Mouse (Mus musculus): ENCODE measurements around the gene Plod1.

GRCm38 (mm10) chr4:147957141-147957540, 20.6 kb upstream of the Plod1 start:
- no peak for TF ChIP-seq POLR2A (IDR thresholded peaks at IDR 0.05; ENCODE audit: low read depth, low read length)
- TF ChIP-seq CTCF (IDR thresholded peaks at IDR 0.05; ENCODE audit: extremely low read depth, insufficient read depth, insufficient read length, insufficient replicate concordance) = no peak

Measured in spleen, adult 2 months (tissue).